Mouse (Mus musculus): ENCODE measurements around the gene Ptpa.

DNA sequence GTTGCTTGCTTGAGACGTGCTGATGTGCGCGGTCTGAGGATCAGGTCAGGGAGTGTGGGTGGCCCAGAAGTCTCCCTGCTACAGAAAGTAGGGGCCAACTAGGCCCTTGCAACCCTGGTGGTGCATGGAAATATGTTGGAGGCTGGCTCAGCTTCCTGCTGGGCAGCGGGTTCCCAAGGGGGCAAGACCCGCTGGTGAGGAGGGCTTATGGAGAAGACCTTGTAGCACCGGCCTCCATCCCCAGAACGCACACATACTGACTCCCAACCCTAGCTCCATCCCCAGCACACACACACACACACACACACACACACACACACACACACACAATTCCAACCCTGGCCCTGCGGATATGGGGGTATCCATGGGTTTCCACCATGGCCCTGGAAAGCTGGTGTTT lies 55.2 kb downstream of the Ptpa start:
- TF ChIP-seq CTCF (IDR thresholded peaks at IDR 0.05; ENCODE audit: low read depth, low read length): no peak
- no peak for TF ChIP-seq POLR2A (IDR thresholded peaks at IDR 0.05; ENCODE audit: insufficient read depth, low read length)

All from ES-Bruce4 (cell line).